Comparison of ENCODE assay signal across 11 mouse cellular contexts in genomic region chr4:32432271-32432781, GRCm38 (mm10).
A peak's percentile ranks its signal among the peaks of the same experiment; 100 is the strongest.
DNase-seq lines count a peak whose midpoint lies in the region; ATAC-seq and TF ChIP-seq lines count a peak whose summit lies in the region.
"Had no signal": no experiment of that assay in that cellular context is flagged by ENCODE, and none has a peak within 500 bp of the region (broad histone marks: within the 10 kb centered on the region; RNA-seq: fewer than 3 reads in every experiment).

No protein-coding gene starts in this region.

- no peak overlapping the region for H3K9ac ChIP-seq in forebrain, embryonic 13.5 days
- H3K9ac ChIP-seq in midbrain, embryonic 14.5 days (replicated peaks; ENCODE audit: low read length), result no peak overlapping the region

- ATAC-seq in cerebellum, adult (ENCODE audit: insufficient number of reproducible peaks, low FRiP score, low TSS enrichment), result peak; percentile 57
- peak; percentile 39; the same call in 1 of the 2 replicates for ATAC-seq in forebrain, embryonic 13.5 days
- ATAC-seq in midbrain, embryonic 14.5 days (ENCODE audit: low FRiP score, low TSS enrichment), result peak; percentile 21; the same call in 1 of the 2 replicates
- no peak for ATAC-seq in activated CD4-positive, CD25-positive, alpha-beta regulatory T cell, adult 4 months
- ATAC-seq: inflammation-experienced regulatory T-cells, adult 6 months had no signal

- H3K4me3 ChIP-seq in forebrain, embryonic 13.5 days, result no peak overlapping the region
- H3K4me3 ChIP-seq in midbrain, embryonic 14.5 days (replicated peaks; ENCODE audit: low read depth, low read length), result no peak overlapping the region

- no peak for TF ChIP-seq POLR2A in brain, embryonic 14.5 days (IDR thresholded peaks at IDR 0.05; ENCODE audit: borderline replicate concordance, extremely low read depth, insufficient read depth, insufficient read length, poor library complexity, severe bottlenecking)

- H3K27ac ChIP-seq in forebrain, embryonic 13.5 days, result peak overlapping the region; percentile 74
- H3K27ac ChIP-seq in midbrain, embryonic 14.5 days (replicated peaks; ENCODE audit: low read depth, low read length), result peak overlapping the region; percentile 21; the same call in 1 of the 2 replicates

- no peaks in the 10 kb centered on the region for H3K27me3 ChIP-seq in forebrain, embryonic 13.5 days
- H3K27me3 ChIP-seq in midbrain, embryonic 14.5 days (ENCODE audit: control insufficient read depth, insufficient read depth, low read length), result no peaks in the 10 kb centered on the region

- peaks cover 79% of the 10 kb centered on the region for H3K4me1 ChIP-seq in forebrain, embryonic 13.5 days
- peaks cover 52% of the 10 kb centered on the region for H3K4me1 ChIP-seq in midbrain, embryonic 14.5 days (ENCODE audit: control insufficient read depth, insufficient read depth, low read length)

- 20% methylated on average over 10 of the region's 10 CpGs for WGBS in forebrain, embryonic 13.5 days
- WGBS in midbrain, embryonic 14.5 days, result 27% methylated on average over 10 of the region's 10 CpGs

- peak overlapping the region; percentile 29 for H3K4me2 ChIP-seq in forebrain, embryonic 13.5 days
- peak overlapping the region; percentile 18; the same call in 1 of the 2 replicates for H3K4me2 ChIP-seq in midbrain, embryonic 14.5 days (ENCODE audit: low read length)

- H3K9me3 ChIP-seq in forebrain, embryonic 13.5 days (replicated peaks), result no peaks in the 10 kb centered on the region
- no peaks in the 10 kb centered on the region for H3K9me3 ChIP-seq in midbrain, embryonic 14.5 days (ENCODE audit: control insufficient read depth, low read length)
- H3K9me3 ChIP-seq: G1E had no signal

- DNase-seq in cerebellum, postnatal 4 days (ENCODE audit: low spot score in 2 of 2), result no peak
- DNase-seq in brain, embryonic 14.5 days (ENCODE audit: low read depth), result peak; percentile 80
- peak; percentile 50 for DNase-seq in midbrain, embryonic 14.5 days
- DNase-seq in adrenal gland, adult (ENCODE audit: inconsistent age in 2 of 2, low spot score in 1 of 2), result no peak
- no peak for DNase-seq in c-Kit-positive CD71-positive TER-119-positive erythroid progenitor cells, embryonic 14.5 days (ENCODE audit: low spot score)
- DNase-seq: heart, adult 18-20 months had no signal

- H3K36me3 ChIP-seq in forebrain, embryonic 13.5 days (ENCODE audit: poor library complexity, severe bottlenecking), result no peaks in the 10 kb centered on the region
- H3K36me3 ChIP-seq in midbrain, embryonic 14.5 days (ENCODE audit: control insufficient read depth, insufficient read depth, low read length), result no peaks in the 10 kb centered on the region
- H3K36me3 ChIP-seq: G1E had no signal

- no peak for TF ChIP-seq CTCF in brain, embryonic 14.5 days (IDR thresholded peaks at IDR 0.05; ENCODE audit: borderline replicate concordance, extremely low read depth, insufficient read depth, insufficient read length)

Comparison
In these comparisons a context has a peak if more than half of its experiments do, and no peak if none do; other contexts are left out.
1. DNase-seq: peak in brain, embryonic 14.5 days (single experiment) and midbrain, embryonic 14.5 days (single experiment); none in cerebellum, postnatal 4 days (0 of 2), adrenal gland, adult (0 of 2) and c-Kit-positive CD71-positive TER-119-positive erythroid progenitor cells, embryonic 14.5 days (single experiment).